Mouse (Mus musculus) limb, embryonic 11.5 days (tissue): Measurements from ENCODE around the gene Ier5l. TPM values are rescaled to one million over a fixed set of nuclear protein-coding genes. Genes with fewer than 3 reads are reported as not detected.

Source experiments
- ATAC-seq: fragments of 200-750 bp; cut with Nextera tagmentation; 2 replicates; pipeline ENCODE4 v1.8.0; 2017; ENCODE audit warnings: low read depth; ENCODE audit not compliant: insufficient number of reproducible peaks, low FRiP score, low TSS enrichment
- DNase-seq: peaks from one replicate; pipeline ENCODE4 v3.0.0-alpha.2; 2015; ENCODE audit warnings: low spot score
- H3K27ac ChIP-seq: fragments of 300-500 bp; sonication (generic); replicated peaks from 2 replicates; pipeline ENCODE4 v1.5.1; 2014; ENCODE audit warnings: low read depth, mild to moderate bottlenecking, low read length
- H3K27me3 ChIP-seq: fragments of 300-500 bp; sonication (generic); 2 replicates; pipeline ENCODE4 v1.6.1; 2014; ENCODE audit warnings: mild to moderate bottlenecking, low read length, mixed read lengths; ENCODE audit not compliant: control insufficient read depth, insufficient read depth
- H3K36me3 ChIP-seq: fragments of 300-500 bp; sonication (generic); 2 replicates; pipeline ENCODE4 v1.6.1; 2014; ENCODE audit warnings: mild to moderate bottlenecking, low read length, moderate library complexity, mixed read lengths; ENCODE audit not compliant: control insufficient read depth, insufficient read depth
- H3K4me1 ChIP-seq: fragments of 300-500 bp; sonication (generic); 2 replicates; pipeline ENCODE4 v1.6.1; 2014; ENCODE audit warnings: low read length, mixed read lengths; ENCODE audit not compliant: control insufficient read depth, insufficient read depth
- H3K4me2 ChIP-seq: fragments of 300-500 bp; sonication (generic); 2 replicates; pipeline ENCODE4 v1.6.1; 2014; ENCODE audit warnings: low read depth, mild to moderate bottlenecking, moderate library complexity; ENCODE audit not compliant: severe bottlenecking
- H3K4me3 ChIP-seq: fragments of 300-500 bp; sonication (generic); 2 replicates; pipeline ENCODE4 v1.5.1; 2014; ENCODE audit warnings: low read depth, low read length
- H3K9ac ChIP-seq: fragments of 300-500 bp; sonication (generic); 2 replicates; pipeline ENCODE4 v1.6.1; 2014; ENCODE audit warnings: mild to moderate bottlenecking, low read length
- H3K9me3 ChIP-seq: fragments of 300-500 bp; sonication (generic); 2 replicates; pipeline ENCODE4 v1.6.1; 2016; ENCODE audit warnings: low read length; ENCODE audit not compliant: control insufficient read depth
- WGBS: fragments of 180-500 bp; shearing (Covaris S2); extraction: QIAGEN DNeasy Blood & Tissue Kit; methylation state at CpG from one replicate; pipeline ENCODE4 v1.1.7; 2014; 5-methylcytosine and 5-hydroxymethylcytosine counted together
- polyA plus RNA-seq: library from polyadenylated mRNA; unstranded; fragments of >200 nt; fragmentation: Nextera tagmentation; extraction: Ambion mirVana; gene quantifications from 2 replicates; pipeline ENCODE4 v1.2.1, GENCODE M21; 2014

Gene Ier5l
- polyA plus RNA-seq, 1 experiment from 2014 or later: 7.1 TPM

DNA sequence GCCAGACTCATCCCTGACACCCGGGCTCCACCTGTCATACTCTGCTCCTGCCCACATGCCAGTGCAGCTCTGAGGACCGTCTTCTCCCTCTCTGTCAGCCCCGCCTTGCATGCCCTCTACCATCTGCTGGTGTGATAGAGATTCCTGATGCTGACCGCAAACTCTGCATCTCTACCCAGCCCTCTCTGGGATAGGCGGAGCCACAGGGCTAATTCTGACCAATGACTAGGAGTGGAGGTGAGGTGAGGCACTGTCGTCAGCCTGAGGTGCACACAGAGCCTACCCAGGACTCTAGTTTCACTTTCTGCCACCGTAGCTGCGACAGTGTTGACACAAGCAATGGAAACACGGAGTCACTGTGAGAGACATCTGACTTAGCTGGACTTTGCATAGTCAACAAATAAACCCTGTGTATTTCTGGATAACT lies 10.1 kb downstream of the Ier5l start:
- Histone ChIP-seq H3K27me3 (no peaks in the 10 kb centered on the region), H3K36me3 (no peaks in the 10 kb centered on the region; the same call in 1 of the 2 replicates), H3K9me3 (no peaks in the 10 kb centered on the region), H3K4me3 (peak overlapping the region; percentile 5), H3K9ac (no peak overlapping the region), H3K4me1 (peaks cover 10% of the 10 kb centered on the region), H3K4me2 (peak overlapping the region; percentile 34; the same call in 1 of the 2 replicates), H3K27ac (no peak overlapping the region)
- peak; percentile 76 for ATAC-seq
- DNase-seq: peak; percentile 70
- 3% methylated on average over 9 of the region's 9 CpGs for WGBS

DNA sequence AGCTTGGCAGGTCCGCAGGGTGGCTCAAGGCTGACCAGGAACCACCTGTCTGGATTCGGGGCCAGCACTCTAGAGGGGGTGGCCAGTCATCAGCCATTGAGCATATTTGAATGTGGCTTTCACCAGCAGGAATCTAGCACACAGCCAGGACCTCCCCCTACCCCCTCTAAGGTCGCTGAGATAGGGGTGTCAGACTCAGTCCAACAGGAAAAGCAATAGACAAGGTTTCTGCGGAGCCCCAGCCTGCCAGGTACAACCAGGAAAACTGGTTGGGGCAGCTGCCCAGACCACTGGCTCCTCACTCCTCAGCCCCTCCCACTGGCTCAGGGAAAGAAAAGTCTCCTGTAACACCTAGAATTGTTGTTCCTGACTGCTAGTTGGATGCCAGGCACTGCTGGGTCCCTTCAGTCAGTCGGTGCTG lies 10.7 kb downstream of the Ier5l start:
- H3K4me2 ChIP-seq: peak overlapping the region; percentile 34; the same call in 1 of the 2 replicates
- no peak overlapping the region for H3K4me3 ChIP-seq
- no peaks in the 10 kb centered on the region for H3K27me3 ChIP-seq
- DNase-seq: peak; percentile 50
- peaks cover 9% of the 10 kb centered on the region for H3K4me1 ChIP-seq
- no peak overlapping the region for H3K27ac ChIP-seq
- no peaks in the 10 kb centered on the region for H3K9me3 ChIP-seq
- 19% methylated on average over 5 of the region's 5 CpGs for WGBS
- no peaks in the 10 kb centered on the region; the same call in 1 of the 2 replicates for H3K36me3 ChIP-seq
- no peak overlapping the region for H3K9ac ChIP-seq
- 0 out of 2 replicates have a peak, but pooled peaks have one; percentile 19 for ATAC-seq

DNA sequence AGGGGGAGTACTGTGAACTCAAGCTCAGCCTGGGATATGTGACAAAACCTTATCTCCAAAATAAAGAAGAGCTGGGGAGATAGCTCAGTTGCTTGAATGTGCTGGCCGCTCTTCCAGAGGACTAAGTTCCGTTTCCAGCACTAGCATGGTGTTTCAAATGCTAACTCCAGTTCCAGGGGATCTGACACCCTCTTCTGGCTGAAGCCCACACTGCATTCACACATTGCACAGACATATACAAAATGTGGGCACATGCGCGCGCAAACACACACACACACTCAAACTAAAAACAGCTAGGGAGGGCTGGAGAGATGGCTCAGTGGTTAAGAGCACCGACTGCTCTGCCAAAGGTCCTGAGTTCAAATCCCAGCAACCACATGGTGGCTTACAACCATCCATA lies 14.8 kb downstream of the Ier5l start:
- no peak overlapping the region for H3K4me2 ChIP-seq
- H3K4me1 ChIP-seq: peaks cover 5% of the 10 kb centered on the region
- H3K36me3 ChIP-seq: no peaks in the 10 kb centered on the region; the same call in 1 of the 2 replicates
- no peak overlapping the region for H3K9ac ChIP-seq
- H3K4me3 ChIP-seq: no peak overlapping the region
- no peaks in the 10 kb centered on the region for H3K27me3 ChIP-seq
- no peaks in the 10 kb centered on the region for H3K9me3 ChIP-seq
- 89% methylated on average over 6 of the region's 6 CpGs for WGBS
- DNase-seq: no peak
- H3K27ac ChIP-seq: no peak overlapping the region
- no peak for ATAC-seq

DNA sequence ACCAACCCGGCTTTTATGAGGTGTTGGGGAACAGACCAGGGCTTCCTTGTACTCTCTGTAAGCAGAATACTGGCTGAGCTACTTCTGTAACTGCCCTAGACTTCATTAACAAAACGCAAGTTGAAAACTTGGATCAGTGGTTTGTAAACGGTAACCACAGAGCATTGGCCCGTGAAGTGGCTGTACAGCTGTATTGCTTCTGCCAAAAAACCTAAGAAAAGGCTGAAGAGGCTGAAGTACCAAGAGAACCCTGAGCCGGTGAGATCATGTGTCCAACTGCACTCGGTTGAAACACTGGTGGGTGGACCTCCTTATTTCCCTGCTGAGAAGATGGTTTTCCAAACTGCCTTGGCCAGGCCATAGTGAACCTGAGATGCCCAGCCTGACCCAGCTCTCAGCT lies 15.7 kb downstream of the Ier5l start:
- H3K9me3 ChIP-seq: no peaks in the 10 kb centered on the region
- 84% methylated on average over 6 of the region's 6 CpGs for WGBS
- no peaks in the 10 kb centered on the region for H3K27me3 ChIP-seq
- no peaks in the 10 kb centered on the region; the same call in 1 of the 2 replicates for H3K4me1 ChIP-seq
- DNase-seq (no peak), ATAC-seq (no peak)
- no peak overlapping the region for H3K9ac ChIP-seq
- H3K4me2 ChIP-seq: no peak overlapping the region
- H3K4me3 ChIP-seq: no peak overlapping the region
- H3K36me3 ChIP-seq: no peaks in the 10 kb centered on the region; the same call in 1 of the 2 replicates
- no peak overlapping the region for H3K27ac ChIP-seq

DNA sequence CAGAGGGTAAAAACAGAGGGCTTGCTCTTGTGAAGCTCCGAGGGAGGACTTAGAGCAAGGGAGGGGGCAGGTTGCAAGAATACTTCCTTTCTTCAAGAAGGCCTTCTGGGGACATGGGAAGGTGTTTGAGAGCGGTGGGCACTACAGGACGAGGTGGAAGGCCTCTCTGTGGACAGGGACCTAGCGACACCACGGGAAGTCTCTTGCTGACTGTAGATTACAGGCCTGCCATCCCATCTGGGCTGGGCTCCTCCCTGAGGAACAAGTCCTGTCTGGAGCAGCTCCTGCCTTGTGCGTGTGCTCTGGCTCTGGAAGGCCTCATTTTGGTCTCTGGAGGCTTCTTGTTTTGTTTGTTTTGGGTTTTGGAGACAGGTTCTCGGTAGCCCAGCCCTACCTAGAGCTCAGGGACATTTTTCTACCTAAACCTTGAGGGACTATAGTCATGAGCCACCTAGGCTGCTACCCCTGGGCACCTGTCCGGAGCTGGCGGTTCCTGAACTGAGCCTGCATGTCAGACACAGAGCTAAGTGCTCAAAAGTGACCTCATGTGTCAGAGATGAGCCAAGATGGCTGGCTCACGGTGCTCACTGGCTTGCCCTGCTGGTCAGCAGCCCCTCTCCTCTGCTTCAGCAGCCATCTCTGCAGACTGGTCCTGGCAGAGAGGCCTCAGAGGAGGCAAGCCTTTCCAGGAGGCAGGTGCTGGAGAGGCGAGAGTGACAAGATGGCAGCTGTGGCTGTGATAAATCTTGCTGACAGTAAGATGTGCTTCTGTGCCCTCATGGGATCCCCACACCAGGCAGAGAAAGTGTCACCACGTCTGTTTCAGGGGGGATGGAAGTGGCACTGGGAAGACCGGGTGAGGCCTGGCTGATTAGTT lies 17.7 kb downstream of the Ier5l start:
- no peak for ATAC-seq
- no peak overlapping the region for H3K4me3 ChIP-seq
- DNase-seq: no peak
- H3K9me3 ChIP-seq: no peaks in the 10 kb centered on the region
- H3K4me2 ChIP-seq: no peak overlapping the region
- 72% methylated on average over 13 of the region's 13 CpGs for WGBS
- no peaks in the 10 kb centered on the region; the same call in 1 of the 2 replicates for H3K36me3 ChIP-seq
- H3K9ac ChIP-seq: no peak overlapping the region
- H3K27me3 ChIP-seq: no peaks in the 10 kb centered on the region
- no peaks in the 10 kb centered on the region for H3K4me1 ChIP-seq
- 0 out of 2 replicates have a peak overlapping the region, but pooled peaks have one; percentile 4 for H3K27ac ChIP-seq

DNA sequence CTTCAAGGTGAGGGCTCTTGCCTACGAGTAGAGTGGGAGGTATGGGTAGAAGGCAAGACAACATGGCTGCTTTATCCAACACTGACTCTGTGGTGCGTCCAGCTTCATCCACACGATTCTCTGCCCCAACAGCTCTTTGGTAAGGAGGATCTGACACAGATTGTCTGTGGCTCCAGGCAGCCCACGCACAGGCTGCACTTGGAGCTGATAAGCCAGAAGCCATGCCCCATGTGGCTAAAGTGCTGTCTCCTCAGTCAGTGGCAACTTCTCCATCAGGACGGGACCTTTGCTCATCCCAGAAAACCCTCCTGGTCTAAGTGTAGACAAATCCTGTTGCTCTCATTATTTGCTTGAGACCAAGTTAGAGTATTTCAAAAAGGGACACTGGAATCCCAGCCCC lies 19.4 kb downstream of the Ier5l start:
- H3K27ac ChIP-seq: no peak overlapping the region
- 79% methylated on average over 5 of the region's 5 CpGs for WGBS

DNA sequence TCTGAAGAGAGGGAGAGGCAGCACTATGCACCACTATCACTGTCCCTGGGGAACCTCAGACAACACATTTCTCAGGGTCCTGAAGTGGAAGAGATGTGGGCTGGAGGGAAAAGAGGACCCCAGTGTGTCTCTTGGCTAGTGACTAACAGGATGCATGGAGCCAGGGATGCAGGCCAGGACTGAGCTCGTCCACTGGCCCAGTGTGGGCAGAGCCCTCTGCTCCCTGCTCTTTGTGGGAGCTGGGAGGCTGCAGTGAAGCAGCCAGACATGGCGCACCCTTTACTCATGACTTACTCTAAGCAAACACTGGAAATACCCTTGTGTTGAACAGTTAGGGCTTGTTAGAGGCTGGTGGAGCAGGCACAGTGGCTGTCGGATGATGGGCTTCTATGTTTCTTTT lies 20.4 kb downstream of the Ier5l start:
- 87% methylated on average over 3 of the region's 3 CpGs for WGBS

More for the DNA sequence above, 19.4 kb downstream of the Ier5l start:
- Histone ChIP-seq H3K4me2 (no peak overlapping the region), H3K9ac (no peak overlapping the region), H3K36me3 (peaks cover 7% of the 10 kb centered on the region; the same call in 1 of the 2 replicates), H3K9me3 (no peaks in the 10 kb centered on the region; the same call in 1 of the 2 replicates), H3K4me1 (no peaks in the 10 kb centered on the region), H3K4me3 (no peak overlapping the region), H3K27me3 (no peaks in the 10 kb centered on the region)
- DNase-seq (no peak), ATAC-seq (no peak)

DNA sequence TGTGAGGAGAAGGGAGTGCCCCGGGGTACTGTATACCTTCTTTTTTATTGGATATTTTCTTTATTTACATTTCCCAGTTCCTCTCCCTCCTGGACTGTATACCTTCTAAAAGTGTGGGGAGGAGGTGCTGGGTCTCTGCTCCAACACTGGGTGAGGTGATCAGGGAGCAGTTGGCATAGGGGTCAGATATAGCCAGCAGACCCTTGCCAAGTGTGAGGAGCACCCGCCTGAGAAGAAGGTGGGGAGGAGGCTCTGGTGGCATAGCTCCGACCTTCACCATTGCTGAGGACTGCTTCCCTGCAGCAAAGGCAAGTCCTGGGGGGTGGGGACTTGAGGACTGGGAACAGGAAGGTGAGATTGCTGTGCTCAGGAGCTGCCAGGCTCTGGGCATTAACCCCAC lies 22.5 kb downstream of the Ier5l start:
- WGBS: 84% methylated on average over 3 of the region's 3 CpGs
- ATAC-seq (no peak), DNase-seq (no peak)
- Histone ChIP-seq H3K9me3 (no peaks in the 10 kb centered on the region; the same call in 1 of the 2 replicates), H3K4me3 (no peak overlapping the region), H3K4me1 (peaks cover 1% of the 10 kb centered on the region; the same call in 1 of the 2 replicates), H3K4me2 (no peak overlapping the region), H3K36me3 (peaks cover 25% of the 10 kb centered on the region; the same call in 1 of the 2 replicates), H3K27me3 (no peaks in the 10 kb centered on the region), H3K27ac (no peak overlapping the region), H3K9ac (no peak overlapping the region)

More for the DNA sequence above, 20.4 kb downstream of the Ier5l start:
- Histone ChIP-seq H3K9me3 (no peaks in the 10 kb centered on the region; the same call in 1 of the 2 replicates), H3K27ac (no peak overlapping the region; the same call in 1 of the 2 replicates), H3K4me2 (no peak overlapping the region), H3K9ac (no peak overlapping the region), H3K4me1 (no peaks in the 10 kb centered on the region), H3K36me3 (peaks cover 13% of the 10 kb centered on the region; the same call in 1 of the 2 replicates), H3K27me3 (no peaks in the 10 kb centered on the region), H3K4me3 (no peak overlapping the region)
- ATAC-seq: no peak
- DNase-seq: no peak
